15 mouse cellular contexts compared by ENCODE assay signal in the genomic region with DNA sequence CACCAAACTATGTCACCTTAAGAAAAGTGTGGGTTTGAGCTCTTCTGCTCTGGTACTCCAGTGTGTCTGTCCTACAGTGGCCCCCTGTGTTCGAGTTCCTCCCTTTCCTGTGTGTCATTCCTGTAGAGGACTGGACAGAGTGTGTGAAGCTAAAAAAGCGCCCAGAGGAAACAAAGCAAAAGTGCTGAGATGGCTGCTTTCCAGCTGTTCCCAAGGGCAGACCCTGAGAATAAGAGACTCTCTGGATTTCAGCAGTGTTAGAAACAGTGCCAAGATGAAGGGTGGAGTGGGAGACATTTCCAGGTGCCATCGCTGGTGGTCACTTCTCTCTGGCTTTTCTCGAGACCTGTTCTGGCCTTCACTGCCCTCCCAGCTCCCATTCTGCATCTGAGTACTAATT.
A peak's percentile ranks its signal among the peaks of the same experiment; 100 is the strongest.
DNase-seq lines count a peak whose midpoint lies in the region; ATAC-seq lines count a peak whose summit lies in the region.
"Had no signal": no experiment of that assay in that cellular context is flagged by ENCODE, and none has a peak within 500 bp of the region (broad histone marks: within the 10 kb centered on the region; RNA-seq: fewer than 3 reads in every experiment).

No protein-coding gene starts in this region.

- H3K27ac ChIP-seq in hindbrain, embryonic 14.5 days, result peak overlapping the region; percentile 38; the same call in 1 of the 2 replicates
- no peak overlapping the region for H3K27ac ChIP-seq in hindbrain, embryonic 11.5 days (ENCODE audit: low read depth, low read length)
- peak overlapping the region; percentile 49 for H3K27ac ChIP-seq in kidney, embryonic 14.5 days (ENCODE audit: low read depth, low read length)
- H3K27ac ChIP-seq in midbrain, embryonic 15.5 days, result 0 out of 2 replicates have a peak overlapping the region, but pooled peaks have one; percentile 55
- H3K27ac ChIP-seq: limb, embryonic 15.5 days had no signal

- peak overlapping the region; percentile 12; the same call in 1 of the 2 replicates for H3K4me3 ChIP-seq in hindbrain, embryonic 14.5 days (replicated peaks; ENCODE audit: low read length)
- no peak overlapping the region for H3K4me3 ChIP-seq in hindbrain, embryonic 11.5 days (ENCODE audit: low read depth, low read length)
- peak overlapping the region; percentile 31 for H3K4me3 ChIP-seq in kidney, embryonic 14.5 days (ENCODE audit: low read length)
- H3K4me3 ChIP-seq in midbrain, embryonic 15.5 days, result peak overlapping the region; percentile 45
- H3K4me3 ChIP-seq: limb, embryonic 15.5 days had no signal

- peak overlapping the region; percentile 40; the same call in 1 of the 2 replicates for H3K9ac ChIP-seq in hindbrain, embryonic 14.5 days
- no peak overlapping the region for H3K9ac ChIP-seq in hindbrain, embryonic 11.5 days (ENCODE audit: low read depth, low read length)
- H3K9ac ChIP-seq in kidney, embryonic 14.5 days (ENCODE audit: low read depth, low read length), result peak overlapping the region; percentile 50
- H3K9ac ChIP-seq in midbrain, embryonic 15.5 days, result no peak overlapping the region
- H3K9ac ChIP-seq: forebrain, postnatal 0 days; limb, embryonic 15.5 days had no signal

- no peaks in the 10 kb centered on the region for H3K27me3 ChIP-seq in hindbrain, embryonic 14.5 days (ENCODE audit: control insufficient read depth, insufficient read depth, low read length)
- no peaks in the 10 kb centered on the region for H3K27me3 ChIP-seq in hindbrain, embryonic 11.5 days (ENCODE audit: control insufficient read depth, insufficient read depth, low read length)
- no peaks in the 10 kb centered on the region for H3K27me3 ChIP-seq in kidney, embryonic 14.5 days (ENCODE audit: control insufficient read depth, insufficient read depth, low read length)
- H3K27me3 ChIP-seq in midbrain, embryonic 15.5 days (replicated peaks), result no peaks in the 10 kb centered on the region
- H3K27me3 ChIP-seq: CH12.LX; limb, embryonic 15.5 days had no signal

- peak overlapping the region; percentile 79 for H3K4me2 ChIP-seq in hindbrain, embryonic 14.5 days (replicated peaks)
- H3K4me2 ChIP-seq in hindbrain, embryonic 11.5 days (replicated peaks; ENCODE audit: low read depth, low read length), result no peak overlapping the region
- H3K4me2 ChIP-seq in kidney, embryonic 14.5 days (replicated peaks; ENCODE audit: low read depth, low read length), result peak overlapping the region; percentile 40
- peak overlapping the region; percentile 68 for H3K4me2 ChIP-seq in midbrain, embryonic 15.5 days
- H3K4me2 ChIP-seq: limb, embryonic 15.5 days had no signal

- no peaks in the 10 kb centered on the region for H3K9me3 ChIP-seq in hindbrain, embryonic 14.5 days (ENCODE audit: control insufficient read depth, low read length)
- H3K9me3 ChIP-seq in hindbrain, embryonic 11.5 days (ENCODE audit: control insufficient read depth, low read length), result no peaks in the 10 kb centered on the region
- no peaks in the 10 kb centered on the region for H3K9me3 ChIP-seq in kidney, embryonic 14.5 days (ENCODE audit: control insufficient read depth, low read length)
- H3K9me3 ChIP-seq in midbrain, embryonic 15.5 days, result no peaks in the 10 kb centered on the region
- H3K9me3 ChIP-seq: limb, embryonic 15.5 days had no signal

- H3K36me3 ChIP-seq in hindbrain, embryonic 14.5 days (replicated peaks; ENCODE audit: control insufficient read depth, insufficient read depth), result no peaks in the 10 kb centered on the region
- H3K36me3 ChIP-seq in hindbrain, embryonic 11.5 days (ENCODE audit: control insufficient read depth, insufficient read depth, low read length), result no peaks in the 10 kb centered on the region
- no peaks in the 10 kb centered on the region for H3K36me3 ChIP-seq in kidney, embryonic 14.5 days (ENCODE audit: control insufficient read depth, insufficient read depth, low read length)
- no peaks in the 10 kb centered on the region for H3K36me3 ChIP-seq in midbrain, embryonic 15.5 days (replicated peaks)
- H3K36me3 ChIP-seq: limb, embryonic 15.5 days had no signal

- 64% methylated on average over 4 of the region's 4 CpGs for WGBS in hindbrain, embryonic 14.5 days
- WGBS in hindbrain, embryonic 11.5 days, result 66% methylated on average over 4 of the region's 4 CpGs
- 58% methylated on average over 4 of the region's 4 CpGs for WGBS in kidney, embryonic 14.5 days
- WGBS in midbrain, embryonic 15.5 days, result 71% methylated on average over 4 of the region's 4 CpGs

- peaks cover 28% of the 10 kb centered on the region for H3K4me1 ChIP-seq in hindbrain, embryonic 14.5 days (replicated peaks; ENCODE audit: control insufficient read depth, insufficient read depth, low read length)
- 0 out of 2 replicates have a peak, but pooled peaks cover 2% of the 10 kb centered on the region for H3K4me1 ChIP-seq in hindbrain, embryonic 11.5 days (replicated peaks; ENCODE audit: control insufficient read depth, insufficient read depth, low read length)
- H3K4me1 ChIP-seq in kidney, embryonic 14.5 days (ENCODE audit: control insufficient read depth, insufficient read depth, low read length), result 0 out of 2 replicates have a peak, but pooled peaks cover 2% of the 10 kb centered on the region
- H3K4me1 ChIP-seq in midbrain, embryonic 15.5 days, result peaks cover 41% of the 10 kb centered on the region

- no peak for ATAC-seq in hindbrain, embryonic 14.5 days (ENCODE audit: low FRiP score)
- no peak for ATAC-seq in hindbrain, embryonic 11.5 days (ENCODE audit: low FRiP score)
- no peak for ATAC-seq in kidney, embryonic 14.5 days (ENCODE audit: low FRiP score, low TSS enrichment)
- no peak for ATAC-seq in midbrain, embryonic 15.5 days (replicated peaks)
- ATAC-seq in frontal cortex, adult (ENCODE audit: low TSS enrichment), result no peak
- ATAC-seq: activated CD4-positive, CD25-positive, alpha-beta regulatory T cell, adult 4 months; forebrain, postnatal 0 days had no signal

- DNase-seq in adrenal gland, postnatal 10 days, result peak; percentile 10
- DNase-seq in adrenal gland, adult 2 months, result no peak
- no peak for DNase-seq in hindbrain, embryonic 14.5 days (ENCODE audit: low spot score)
- DNase-seq in hindbrain, embryonic 11.5 days (ENCODE audit: low spot score), result no peak
- no peak for DNase-seq in frontal cortex, postnatal 14 days (ENCODE audit: low spot score in 2 of 2)
- DNase-seq: cerebellum, adult 11-12 months; right cerebral cortex, adult 18-20 months; thymus, postnatal 4 days had no signal

Comparison
In these comparisons a context has a peak if more than half of its experiments do, and no peak if none do; other contexts are left out.
1. H3K9ac ChIP-seq: peak in hindbrain, embryonic 14.5 days (single experiment) and kidney, embryonic 14.5 days (single experiment); none in hindbrain, embryonic 11.5 days (single experiment) and midbrain, embryonic 15.5 days (single experiment).